Mouse (Mus musculus): ENCODE measurements at regions not wholly inside any gene's neighbourhood (a gene's known extent, or its start where the extent isn't known, plus 50 kb on each side); places are given as distances from the start of the nearest gene placed in this dataset.

GRCm38 (mm10) chr4:53262466-53262865 lies 102.8 kb upstream of the Abca1 start:
- WGBS: 78% methylated on average over 5 of the region's 5 CpGs
- Histone ChIP-seq H3K36me3 (ENCODE audit: control insufficient read depth, insufficient read depth, low read length) (no peaks in the 10 kb centered on the region), H3K27me3 (ENCODE audit: control insufficient read depth, insufficient read depth, low read length) (no peaks in the 10 kb centered on the region), H3K27ac (ENCODE audit: low read depth, low read length) (no peak overlapping the region), H3K4me3 (ENCODE audit: low read depth, low read length) (no peak overlapping the region), H3K4me2 (ENCODE audit: low read depth) (no peak overlapping the region), H3K9me3 (ENCODE audit: control insufficient read depth, low read length) (no peaks in the 10 kb centered on the region), H3K9ac (ENCODE audit: low read length) (no peak overlapping the region), H3K4me1 (ENCODE audit: control insufficient read depth, insufficient read depth, low read length) (peaks cover 4% of the 10 kb centered on the region; the same call in 1 of the 2 replicates)
- ATAC-seq (ENCODE audit: insufficient read depth, low FRiP score, low TSS enrichment) (no peak), DNase-seq (ENCODE audit: low spot score) (no peak)

GRCm38 (mm10) chr4:53261556-53262140 lies 102.0 kb upstream of the Abca1 start:
- no peak overlapping the region for H3K4me3 ChIP-seq (ENCODE audit: low read depth, low read length)
- H3K27me3 ChIP-seq (ENCODE audit: control insufficient read depth, insufficient read depth, low read length): no peaks in the 10 kb centered on the region
- H3K4me2 ChIP-seq (ENCODE audit: low read depth): no peak overlapping the region
- 83% methylated on average over 6 of the region's 6 CpGs for WGBS
- no peak overlapping the region for H3K9ac ChIP-seq (ENCODE audit: low read length)
- H3K4me1 ChIP-seq (ENCODE audit: control insufficient read depth, insufficient read depth, low read length): peaks cover 4% of the 10 kb centered on the region; the same call in 1 of the 2 replicates
- H3K27ac ChIP-seq (ENCODE audit: low read depth, low read length): no peak overlapping the region
- DNase-seq (ENCODE audit: low spot score) (no peak), ATAC-seq (ENCODE audit: insufficient read depth, low FRiP score, low TSS enrichment) (no peak)
- no peaks in the 10 kb centered on the region for H3K36me3 ChIP-seq (ENCODE audit: control insufficient read depth, insufficient read depth, low read length)
- no peaks in the 10 kb centered on the region for H3K9me3 ChIP-seq (ENCODE audit: control insufficient read depth, low read length)

- H3K4me2 ChIP-seq (ENCODE audit: low read depth): no peak overlapping the region
- H3K27me3 ChIP-seq (ENCODE audit: control insufficient read depth, insufficient read depth, low read length): no peaks in the 10 kb centered on the region
- H3K27ac ChIP-seq (ENCODE audit: low read depth, low read length): no peak overlapping the region
- ATAC-seq (ENCODE audit: insufficient read depth, low FRiP score, low TSS enrichment) (no peak), DNase-seq (ENCODE audit: low spot score) (no peak)
- H3K4me1 ChIP-seq (ENCODE audit: control insufficient read depth, insufficient read depth, low read length): peaks cover under 1% of the 10 kb centered on the region; the same call in 1 of the 2 replicates
- no peak overlapping the region for H3K9ac ChIP-seq (ENCODE audit: low read length)
- no peaks in the 10 kb centered on the region for H3K36me3 ChIP-seq (ENCODE audit: control insufficient read depth, insufficient read depth, low read length)
- H3K4me3 ChIP-seq (ENCODE audit: low read depth, low read length): no peak overlapping the region
- WGBS: 92% methylated on average over 6 of the region's 6 CpGs
- no peaks in the 10 kb centered on the region for H3K9me3 ChIP-seq (ENCODE audit: control insufficient read depth, low read length)
Measured at GRCm38 (mm10) chr4:53258975-53259374, 99.3 kb upstream of the Abca1 start.

GRCm38 (mm10) chr4:53256996-53257395 lies 97.3 kb upstream of the Abca1 start:
- 80% methylated on average over 5 of the region's 5 CpGs for WGBS
- Histone ChIP-seq H3K4me3 (ENCODE audit: low read depth, low read length) (no peak overlapping the region), H3K27me3 (ENCODE audit: control insufficient read depth, insufficient read depth, low read length) (no peaks in the 10 kb centered on the region), H3K4me2 (ENCODE audit: low read depth) (no peak overlapping the region), H3K9ac (ENCODE audit: low read length) (no peak overlapping the region), H3K4me1 (ENCODE audit: control insufficient read depth, insufficient read depth, low read length) (no peaks in the 10 kb centered on the region), H3K9me3 (ENCODE audit: control insufficient read depth, low read length) (no peaks in the 10 kb centered on the region), H3K36me3 (ENCODE audit: control insufficient read depth, insufficient read depth, low read length) (no peaks in the 10 kb centered on the region), H3K27ac (ENCODE audit: low read depth, low read length) (no peak overlapping the region)
- DNase-seq (ENCODE audit: low spot score): no peak
- no peak for ATAC-seq (ENCODE audit: insufficient read depth, low FRiP score, low TSS enrichment)

- Histone ChIP-seq H3K27ac (ENCODE audit: low read depth, low read length) (no peak overlapping the region), H3K36me3 (ENCODE audit: control insufficient read depth, insufficient read depth, low read length) (no peaks in the 10 kb centered on the region), H3K9ac (ENCODE audit: low read length) (no peak overlapping the region), H3K4me1 (ENCODE audit: control insufficient read depth, insufficient read depth, low read length) (no peaks in the 10 kb centered on the region), H3K4me2 (ENCODE audit: low read depth) (no peak overlapping the region), H3K9me3 (ENCODE audit: control insufficient read depth, low read length) (no peaks in the 10 kb centered on the region), H3K4me3 (ENCODE audit: low read depth, low read length) (no peak overlapping the region), H3K27me3 (ENCODE audit: control insufficient read depth, insufficient read depth, low read length) (no peaks in the 10 kb centered on the region)
- ATAC-seq (ENCODE audit: insufficient read depth, low FRiP score, low TSS enrichment) (no peak), DNase-seq (ENCODE audit: low spot score) (no peak)
- WGBS: 88% methylated on average over 6 of the region's 6 CpGs
Measured at GRCm38 (mm10) chr4:53254483-53254882, 94.8 kb upstream of the Abca1 start.

- WGBS: 50% methylated on average over 4 of the region's 4 CpGs
Measured at GRCm38 (mm10) chr4:53253680-53254079, 94.0 kb upstream of the Abca1 start.

GRCm38 (mm10) chr4:53250325-53250724 lies 90.6 kb upstream of the Abca1 start:
- Histone ChIP-seq H3K9me3 (ENCODE audit: control insufficient read depth, low read length) (no peaks in the 10 kb centered on the region), H3K4me1 (ENCODE audit: control insufficient read depth, insufficient read depth, low read length) (no peaks in the 10 kb centered on the region), H3K27me3 (ENCODE audit: control insufficient read depth, insufficient read depth, low read length) (no peaks in the 10 kb centered on the region), H3K4me3 (ENCODE audit: low read depth, low read length) (no peak overlapping the region), H3K27ac (ENCODE audit: low read depth, low read length) (no peak overlapping the region), H3K9ac (ENCODE audit: low read length) (no peak overlapping the region), H3K36me3 (ENCODE audit: control insufficient read depth, insufficient read depth, low read length) (no peaks in the 10 kb centered on the region), H3K4me2 (ENCODE audit: low read depth) (no peak overlapping the region)
- 92% methylated on average over 3 of the region's 3 CpGs for WGBS
- ATAC-seq (ENCODE audit: insufficient read depth, low FRiP score, low TSS enrichment) (no peak), DNase-seq (ENCODE audit: low spot score) (no peak)

More at GRCm38 (mm10) chr4:53253680-53254079, 94.0 kb upstream of the Abca1 start:
- Histone ChIP-seq H3K27ac (ENCODE audit: low read depth, low read length) (no peak overlapping the region), H3K4me1 (ENCODE audit: control insufficient read depth, insufficient read depth, low read length) (no peaks in the 10 kb centered on the region), H3K27me3 (ENCODE audit: control insufficient read depth, insufficient read depth, low read length) (no peaks in the 10 kb centered on the region), H3K36me3 (ENCODE audit: control insufficient read depth, insufficient read depth, low read length) (no peaks in the 10 kb centered on the region), H3K4me3 (ENCODE audit: low read depth, low read length) (no peak overlapping the region), H3K9me3 (ENCODE audit: control insufficient read depth, low read length) (no peaks in the 10 kb centered on the region), H3K4me2 (ENCODE audit: low read depth) (no peak overlapping the region), H3K9ac (ENCODE audit: low read length) (no peak overlapping the region)
- DNase-seq (ENCODE audit: low spot score): no peak
- ATAC-seq (ENCODE audit: insufficient read depth, low FRiP score, low TSS enrichment): 0 out of 2 replicates have a peak, but pooled peaks have one; percentile 48

- Histone ChIP-seq H3K27me3 (ENCODE audit: control insufficient read depth, insufficient read depth, low read length) (no peaks in the 10 kb centered on the region), H3K4me3 (ENCODE audit: low read depth, low read length) (no peak overlapping the region)
- DNase-seq (ENCODE audit: low spot score): no peak
Measured at GRCm38 (mm10) chr4:53246083-53246747, 86.5 kb upstream of the Abca1 start.

GRCm38 (mm10) chr4:53245553-53245952 lies 85.9 kb upstream of the Abca1 start:
- no peak for ATAC-seq (ENCODE audit: insufficient read depth, low FRiP score, low TSS enrichment)
- Histone ChIP-seq H3K4me2 (ENCODE audit: low read depth) (no peak overlapping the region), H3K9ac (ENCODE audit: low read length) (no peak overlapping the region), H3K27ac (ENCODE audit: low read depth, low read length) (no peak overlapping the region), H3K4me3 (ENCODE audit: low read depth, low read length) (no peak overlapping the region), H3K36me3 (ENCODE audit: control insufficient read depth, insufficient read depth, low read length) (no peaks in the 10 kb centered on the region), H3K27me3 (ENCODE audit: control insufficient read depth, insufficient read depth, low read length) (no peaks in the 10 kb centered on the region), H3K9me3 (ENCODE audit: control insufficient read depth, low read length) (no peaks in the 10 kb centered on the region), H3K4me1 (ENCODE audit: control insufficient read depth, insufficient read depth, low read length) (no peaks in the 10 kb centered on the region)
- DNase-seq (ENCODE audit: low spot score): no peak
- WGBS: 95% methylated on average over 4 of the region's 4 CpGs

More at GRCm38 (mm10) chr4:53246083-53246747, 86.5 kb upstream of the Abca1 start:
- ATAC-seq (ENCODE audit: insufficient read depth, low FRiP score, low TSS enrichment): no peak
- H3K9me3 ChIP-seq (ENCODE audit: control insufficient read depth, low read length): no peaks in the 10 kb centered on the region
- H3K9ac ChIP-seq (ENCODE audit: low read length): no peak overlapping the region
- H3K27ac ChIP-seq (ENCODE audit: low read depth, low read length): no peak overlapping the region
- no peaks in the 10 kb centered on the region for H3K4me1 ChIP-seq (ENCODE audit: control insufficient read depth, insufficient read depth, low read length)
- 89% methylated on average over 15 of the region's 15 CpGs for WGBS
- H3K36me3 ChIP-seq (ENCODE audit: control insufficient read depth, insufficient read depth, low read length): no peaks in the 10 kb centered on the region
- H3K4me2 ChIP-seq (ENCODE audit: low read depth): no peak overlapping the region
